Mouse (Mus musculus) olfactory bulb, adult 2 months (tissue): ENCODE measurements around the gene B4galt1.

Source experiments
- CTCF ChIP-seq: fragments of 200-500 bp; IDR thresholded peaks from 2 replicates; pipeline ENCODE4 v1.5.1; 2012; ENCODE audit warnings: low read depth, mild to moderate bottlenecking, low read length, moderate library complexity; ENCODE audit not compliant: insufficient read depth
- POLR2A ChIP-seq: fragments of 200-500 bp; IDR thresholded peaks from 2 replicates; pipeline ENCODE4 v1.6.1; 2012; ENCODE audit warnings: mild to moderate bottlenecking, low read depth, low read length, moderate library complexity; ENCODE audit not compliant: insufficient read depth

DNA sequence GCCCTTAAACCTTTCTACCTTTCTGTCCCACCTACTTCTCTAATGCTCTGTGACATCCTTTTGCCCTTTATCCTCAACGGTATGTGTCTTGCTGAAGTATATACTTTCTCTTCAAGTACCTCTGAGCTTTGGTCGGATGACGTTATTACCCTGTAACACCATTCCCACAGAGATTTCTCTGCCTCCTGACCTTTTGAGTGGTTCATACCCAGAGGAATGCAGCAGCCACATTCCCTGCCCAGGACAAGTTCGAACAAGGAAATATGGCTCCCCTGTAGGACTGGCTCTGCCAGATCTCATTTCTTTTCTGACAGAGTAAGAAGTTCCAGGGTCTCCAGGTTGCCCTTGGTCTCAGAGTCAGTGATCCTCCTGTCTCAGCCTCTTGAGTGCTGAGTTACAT lies 51.9 kb downstream of the B4galt1 start:
- TF ChIP-seq CTCF (no peak), POLR2A (no peak)
